Mouse (Mus musculus) bone marrow macrophage, adult 2 months (primary cell): ENCODE measurements around the gene Trim56.

Experiments
- CTCF ChIP-seq: IDR thresholded peaks from 2 replicates; pipeline ENCODE4 v1.5.1; 2012; ENCODE audit warnings: low read depth, mild to moderate bottlenecking, low read length, moderate library complexity
- POLR2A ChIP-seq: IDR thresholded peaks from 2 replicates; pipeline ENCODE4 v1.6.1; 2012; ENCODE audit warnings: mild to moderate bottlenecking, low read depth, low read length, borderline replicate concordance

- TF ChIP-seq CTCF (no peak), POLR2A (no peak)
These were observed 24.4 kb downstream of the Trim56 start for GRCm38 (mm10) chr5:137091560-137091959.
